Mouse (Mus musculus) heart, adult 9 months (tissue): ENCODE results near the gene Nhlrc2.

ENCODE experiments used
- DNase-seq, 2 experiments: peaks; one replicate each; pipeline ENCODE4 v3.0.0; 2022; ENCODE audit warnings: low spot score in 2 of 2

Nhlrc2 gene

GRCm38 (mm10) chr19:56621876-56622275 is 73.8 kb downstream of the Nhlrc2 start:
- DNase-seq, result no peak

- DNase-seq, result no peak
These were observed 79.9 kb downstream of the Nhlrc2 start for GRCm38 (mm10) chr19:56627881-56628472.

- DNase-seq, result no peak
These were observed 81.6 kb downstream of the Nhlrc2 start for GRCm38 (mm10) chr19:56629647-56630046.

GRCm38 (mm10) chr19:56631017-56631416 is 83.0 kb downstream of the Nhlrc2 start:
- peak in 1 of 2 experiments; percentile 8 for DNase-seq

- peak; percentile 37 to 43 for DNase-seq
These were observed 83.4 kb downstream of the Nhlrc2 start for GRCm38 (mm10) chr19:56631451-56631901.

GRCm38 (mm10) chr19:56637035-56637683 is 89.1 kb downstream of the Nhlrc2 start:
- no peak for DNase-seq

- DNase-seq, result no peak
These were observed 89.6 kb downstream of the Nhlrc2 start for GRCm38 (mm10) chr19:56637684-56638049.

- DNase-seq, result no peak
These were observed 99.5 kb downstream of the Nhlrc2 start for GRCm38 (mm10) chr19:56647451-56648120.

- DNase-seq, result no peak
These were observed 103.2 kb downstream of the Nhlrc2 start for GRCm38 (mm10) chr19:56651262-56651661.

- peak; percentile 40 for DNase-seq
These were observed 104.2 kb downstream of the Nhlrc2 start for GRCm38 (mm10) chr19:56652034-56652962.
